Mouse (Mus musculus): ENCODE results near the gene Gm39115. TPM values are rescaled to one million over a fixed set of nuclear protein-coding genes. Genes with fewer than 3 reads are reported as not detected.
"Not testable (repeated sequence)": the region's sequence is repeated elsewhere in the genome, so short reads cannot be mapped to it uniquely, and the experiment has no call there.

The Gm39115 gene
- polyA plus RNA-seq, 1 experiment from 2014 or later = not detected

DNA sequence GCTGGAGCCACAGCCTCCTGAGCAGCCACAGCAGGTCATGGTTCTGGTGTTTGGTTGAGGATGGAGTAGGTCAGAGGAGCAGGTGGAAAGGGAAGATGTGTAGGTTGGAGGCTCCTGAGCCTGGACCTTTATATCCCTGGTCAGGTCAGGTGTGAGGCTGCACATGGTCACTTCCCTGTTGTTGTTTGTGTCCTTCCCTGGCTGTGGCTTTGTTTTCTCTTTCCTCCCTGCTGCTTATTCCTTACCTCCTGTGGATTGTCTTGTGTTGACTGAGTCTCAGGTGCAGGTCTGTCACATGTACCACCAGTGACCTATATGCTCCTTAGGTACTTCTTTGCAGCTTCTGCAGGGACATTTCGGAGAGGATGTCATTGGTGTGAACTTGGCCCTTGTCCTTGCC is 8.7 kb upstream of the Gm39115 start, which contains the start of gene Gm45337:
Gene Gm45337, minus strand, starts transcription at position 101 of the 400 bp plus-strand sequence.
- Histone ChIP-seq H3K9ac (replicated peaks) (no peak within 1 kb of the TSS), H3K4me2 (replicated peaks) (no peak within 1 kb of the TSS), H3K36me3 (no peaks in the 10 kb centered on the region), H3K4me3 (no peak within 1 kb of the TSS), H3K27me3 (no peaks in the 10 kb centered on the region), H3K4me1 (no peaks in the 10 kb centered on the region), H3K9me3 (no peaks in the 10 kb centered on the region), H3K27ac (replicated peaks) (no peak within 1 kb of the TSS)
- WGBS = 71% methylated on average over 1 of the region's 1 CpGs
- no peak for ATAC-seq (replicated peaks)

GRCm38 (mm10) chr7:142143506-142144010 is 7.7 kb upstream of the Gm39115 start:
- 65% methylated on average over 1 of the region's 1 CpGs for whole genome bisulfite sequencing
- ATAC-seq (replicated peaks); H3K9ac ChIP-seq (replicated peaks); H3K9me3 ChIP-seq; H3K4me3 ChIP-seq; H3K4me2 ChIP-seq (replicated peaks); H3K4me1 ChIP-seq; H3K27me3 ChIP-seq; H3K36me3 ChIP-seq; H3K27ac ChIP-seq (replicated peaks): not testable (repeated sequence)

DNA sequence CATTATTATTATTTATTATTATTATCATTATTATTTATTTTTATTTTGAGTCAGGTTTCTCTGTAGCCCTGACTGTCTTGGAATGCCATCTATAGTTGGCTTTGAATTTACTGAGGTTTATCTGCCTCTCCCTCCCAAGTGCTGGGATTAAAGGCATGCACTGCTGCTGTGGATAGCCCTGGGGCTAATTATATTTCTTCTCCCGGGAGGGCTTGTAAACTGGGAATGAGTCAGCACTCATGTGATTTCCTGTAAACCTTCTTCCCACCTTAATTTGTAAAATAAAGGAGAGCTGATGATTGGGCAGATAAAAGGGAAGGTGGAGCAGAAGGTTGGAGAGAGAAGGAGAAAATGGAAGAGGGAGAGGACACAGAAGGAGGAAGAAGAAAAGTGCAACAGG is 4.9 kb upstream of the Gm39115 start:
- H3K4me3 ChIP-seq = no peak overlapping the region
- H3K4me2 ChIP-seq (replicated peaks) = no peak overlapping the region
- no peaks in the 10 kb centered on the region for H3K4me1 ChIP-seq
- H3K27ac ChIP-seq (replicated peaks) = no peak overlapping the region
- WGBS = 32% methylated on average over 1 of the region's 1 CpGs
- H3K9me3 ChIP-seq = no peaks in the 10 kb centered on the region
- no peaks in the 10 kb centered on the region for H3K27me3 ChIP-seq
- H3K36me3 ChIP-seq = no peaks in the 10 kb centered on the region
- no peak overlapping the region for H3K9ac ChIP-seq (replicated peaks)
- no peak for ATAC-seq (replicated peaks)

DNA sequence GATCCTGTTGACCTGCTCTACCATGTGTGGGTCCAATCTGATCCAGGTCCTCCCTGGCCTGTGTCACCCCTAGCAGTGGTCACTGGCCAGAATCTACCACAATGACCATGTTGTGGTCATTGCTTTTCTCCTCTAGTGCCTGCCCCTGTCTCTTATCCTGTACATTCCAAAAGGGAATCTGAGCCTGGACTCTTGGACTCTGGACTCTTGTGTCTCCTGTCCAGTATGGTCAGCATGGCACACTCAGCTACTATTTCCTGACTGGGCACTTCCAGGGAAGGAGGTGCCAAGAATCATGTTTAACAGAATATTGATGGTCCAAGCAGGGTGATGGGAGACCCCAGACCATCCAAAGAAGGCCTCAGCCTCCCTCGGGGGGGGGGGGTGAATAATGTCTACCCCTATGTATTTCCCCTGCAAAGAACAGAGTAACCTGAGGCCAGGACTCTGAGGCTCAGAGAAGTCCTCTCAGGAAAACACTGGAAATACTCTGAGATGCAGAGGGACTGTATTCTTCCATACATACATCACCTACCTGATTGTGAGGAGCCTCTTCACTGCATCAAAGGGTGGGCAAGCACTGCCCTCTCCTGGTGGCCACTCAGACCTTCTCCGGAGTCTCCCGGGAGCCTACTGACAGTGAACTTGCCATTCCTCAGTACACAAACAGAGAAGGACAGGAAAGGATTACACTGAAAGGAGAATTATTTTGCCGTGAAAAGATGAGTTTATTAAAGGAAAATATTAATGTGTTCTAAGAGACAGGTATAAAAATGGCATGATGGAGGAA is 1.4 kb downstream of the Gm39115 start:
- Histone ChIP-seq H3K4me2 (replicated peaks) (no peak overlapping the region), H3K4me1 (no peaks in the 10 kb centered on the region), H3K27ac (replicated peaks) (no peak overlapping the region), H3K36me3 (no peaks in the 10 kb centered on the region), H3K4me3 (no peak overlapping the region), H3K9ac (replicated peaks) (no peak overlapping the region), H3K27me3 (no peaks in the 10 kb centered on the region), H3K9me3 (no peaks in the 10 kb centered on the region)
- ATAC-seq (replicated peaks) = no peak
- WGBS = 65% methylated on average over 4 of the region's 4 CpGs

- Histone ChIP-seq H3K4me3 (no peak overlapping the region), H3K9me3 (no peaks in the 10 kb centered on the region)
- 65% methylated on average over 4 of the region's 4 CpGs for WGBS
Observed at GRCm38 (mm10) chr7:142128843-142129242, 7.0 kb downstream of the Gm39115 start.

DNA sequence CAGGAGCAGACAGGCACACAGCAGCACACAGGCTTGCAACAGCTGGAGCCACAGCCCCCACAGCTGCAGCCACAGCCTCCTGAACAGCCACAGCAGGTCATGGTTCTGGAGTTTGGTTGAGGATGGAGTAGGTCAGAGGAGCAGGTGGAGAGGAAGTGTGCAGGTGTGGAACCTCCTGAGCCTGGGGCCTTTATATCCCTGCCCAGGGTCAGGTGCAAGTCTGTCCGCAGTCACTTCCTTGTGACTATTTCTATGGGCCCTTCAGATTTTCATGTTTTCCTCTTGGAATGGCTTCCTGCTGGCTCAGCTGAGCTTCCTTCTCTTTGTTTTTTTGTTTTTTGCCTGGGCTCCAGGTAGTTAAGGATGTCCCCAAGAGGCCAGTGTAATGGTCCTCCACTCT is 15.2 kb downstream of the Gm39115 start, which contains the start of gene Gm45618:
Gene Gm45618, minus strand, starts transcription at position 101 of the 400 bp plus-strand sequence.
- not testable (repeated sequence) for H3K36me3 ChIP-seq; H3K4me2 ChIP-seq (replicated peaks); ATAC-seq (replicated peaks); H3K4me3 ChIP-seq; H3K9me3 ChIP-seq; H3K27me3 ChIP-seq; H3K27ac ChIP-seq (replicated peaks); H3K4me1 ChIP-seq; H3K9ac ChIP-seq (replicated peaks)
- 96% methylated on average over 1 of the region's 1 CpGs for WGBS

More at GRCm38 (mm10) chr7:142128843-142129242, 7.0 kb downstream of the Gm39115 start:
- no peak for ATAC-seq (replicated peaks)
- H3K36me3 ChIP-seq = no peaks in the 10 kb centered on the region
- no peaks in the 10 kb centered on the region for H3K4me1 ChIP-seq
- no peak overlapping the region for H3K9ac ChIP-seq (replicated peaks)
- H3K27ac ChIP-seq (replicated peaks) = no peak overlapping the region
- no peaks in the 10 kb centered on the region for H3K27me3 ChIP-seq
- no peak overlapping the region for H3K4me2 ChIP-seq (replicated peaks)

DNA sequence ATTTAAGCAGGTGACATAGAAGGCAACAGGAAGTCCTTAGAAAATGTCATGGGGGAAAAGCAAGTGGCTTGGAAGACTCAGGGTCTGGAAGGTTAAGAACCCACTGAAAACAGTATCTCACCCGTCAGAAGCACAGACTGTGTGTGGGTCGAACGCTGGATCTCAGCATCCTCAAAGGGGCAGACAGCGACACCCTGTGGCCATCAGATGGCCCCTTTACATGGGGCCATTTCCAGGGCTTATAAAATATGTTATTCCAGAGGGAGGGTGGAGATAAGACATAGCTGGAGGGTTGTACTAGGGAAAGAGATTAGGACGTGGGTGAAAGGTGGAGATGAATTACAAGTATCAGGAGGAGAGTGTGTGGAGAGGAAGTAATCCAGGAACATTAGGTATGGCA is 16.2 kb downstream of the Gm39115 start:
- Histone ChIP-seq H3K4me2 (replicated peaks) (no peak overlapping the region), H3K27me3 (no peaks in the 10 kb centered on the region), H3K4me1 (no peaks in the 10 kb centered on the region), H3K4me3 (no peak overlapping the region), H3K9ac (replicated peaks) (no peak overlapping the region), H3K36me3 (no peaks in the 10 kb centered on the region), H3K9me3 (no peaks in the 10 kb centered on the region), H3K27ac (replicated peaks) (no peak overlapping the region)
- 19% methylated on average over 5 of the region's 5 CpGs for WGBS
- no peak for ATAC-seq (replicated peaks)

- Histone ChIP-seq H3K27me3 (no peaks in the 10 kb centered on the region), H3K4me1 (no peaks in the 10 kb centered on the region), H3K4me2 (replicated peaks) (no peak overlapping the region), H3K9ac (replicated peaks) (no peak overlapping the region), H3K36me3 (no peaks in the 10 kb centered on the region), H3K4me3 (no peak overlapping the region), H3K27ac (replicated peaks) (no peak overlapping the region), H3K9me3 (no peaks in the 10 kb centered on the region)
- no peak for ATAC-seq (replicated peaks)
- WGBS = 63% methylated on average over 5 of the region's 5 CpGs
Observed at GRCm38 (mm10) chr7:142104747-142105146, 31.1 kb downstream of the Gm39115 start.

DNA sequence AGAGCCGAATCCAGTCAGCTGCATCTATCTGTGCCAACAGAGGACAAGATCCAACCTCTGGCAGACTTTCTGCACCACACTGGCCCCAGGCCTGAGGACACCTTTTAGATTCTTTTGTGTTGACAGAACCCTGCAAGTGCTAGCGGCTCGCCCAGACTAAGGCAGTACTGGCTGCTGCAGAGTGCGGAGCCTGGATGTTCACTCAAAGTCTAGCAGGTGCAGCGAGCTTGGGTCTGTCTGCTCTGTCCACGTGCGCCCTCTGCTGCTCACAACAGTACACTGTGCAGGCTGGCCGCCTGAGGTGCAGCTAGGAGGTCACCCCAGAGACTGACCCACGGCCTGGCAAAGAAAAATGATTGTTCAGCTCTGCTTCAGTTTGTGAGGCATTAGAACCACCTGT is 38.1 kb downstream of the Gm39115 start:
- peak; percentile 71 for ATAC-seq (replicated peaks)
- H3K4me1 ChIP-seq = peaks cover 32% of the 10 kb centered on the region
- H3K9me3 ChIP-seq = no peaks in the 10 kb centered on the region
- no peak overlapping the region for H3K27ac ChIP-seq (replicated peaks)
- no peaks in the 10 kb centered on the region for H3K36me3 ChIP-seq
- WGBS = 10% methylated on average over 9 of the region's 9 CpGs
- no peak overlapping the region for H3K9ac ChIP-seq (replicated peaks)
- 0 out of 2 replicates have a peak, but pooled peaks cover 6% of the 10 kb centered on the region for H3K27me3 ChIP-seq
- no peak overlapping the region for H3K4me2 ChIP-seq (replicated peaks)
- H3K4me3 ChIP-seq = no peak overlapping the region

DNA sequence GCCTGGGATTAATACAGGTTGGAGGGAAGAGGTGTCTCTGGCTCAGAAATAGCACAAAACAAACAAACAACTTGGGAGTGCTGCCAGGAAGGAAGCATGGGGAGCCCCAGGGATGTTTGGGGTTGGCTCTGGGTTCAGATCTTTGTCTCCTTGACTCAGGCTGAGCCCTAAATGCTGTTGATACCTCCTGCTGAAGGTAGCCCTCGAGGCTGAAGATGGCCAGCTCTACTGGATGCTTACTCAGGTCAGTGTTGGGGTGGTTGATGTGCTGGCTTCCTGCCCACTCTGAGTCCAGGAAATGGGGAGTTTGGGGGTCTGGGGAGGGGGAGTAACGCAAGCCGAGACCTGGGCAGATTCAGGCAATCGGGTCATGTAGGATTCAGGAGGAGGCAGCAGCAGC is 39.1 kb downstream of the Gm39115 start:
- peaks cover 42% of the 10 kb centered on the region for H3K4me1 ChIP-seq
- H3K36me3 ChIP-seq = no peaks in the 10 kb centered on the region
- H3K4me3 ChIP-seq = no peak overlapping the region
- ATAC-seq (replicated peaks) = no peak
- no peaks in the 10 kb centered on the region for H3K9me3 ChIP-seq
- no peak overlapping the region for H3K27ac ChIP-seq (replicated peaks)
- H3K9ac ChIP-seq (replicated peaks) = no peak overlapping the region
- WGBS = 72% methylated on average over 4 of the region's 4 CpGs
- H3K27me3 ChIP-seq = 0 out of 2 replicates have a peak, but pooled peaks cover 6% of the 10 kb centered on the region
- H3K4me2 ChIP-seq (replicated peaks) = peak overlapping the region; percentile 93; the same call in 1 of the 2 replicates

- Histone ChIP-seq H3K27ac (replicated peaks) (peak within 1 kb of the TSS; percentile 95), H3K4me1 (peaks cover 56% of the 10 kb centered on the region), H3K4me3 (peak within 1 kb of the TSS; percentile 95), H3K27me3 (0 out of 2 replicates have a peak, but pooled peaks cover 6% of the 10 kb centered on the region), H3K9me3 (no peaks in the 10 kb centered on the region), H3K36me3 (no peaks in the 10 kb centered on the region), H3K9ac (replicated peaks) (peak within 1 kb of the TSS; percentile 99), H3K4me2 (replicated peaks) (peak within 1 kb of the TSS; percentile 93)
- under 1% methylated on average over 63 of the region's 63 CpGs for WGBS
- peak; percentile 81 for ATAC-seq (replicated peaks)
Observed at GRCm38 (mm10) chr7:142095183-142095931, 40.5 kb downstream of the Gm39115 start, which contains the start of gene Dusp8. Dusp8 (minus strand) TSS chr7:142095843.
